Mouse (Mus musculus) small intestine, adult 2 months (tissue): Measurements from ENCODE around the gene Hacd4. TPM values are rescaled to one million over a fixed set of nuclear protein-coding genes. Genes with fewer than 3 reads are reported as not detected.

Experiments used
- H3K27ac ChIP-seq: fragments of 200-500 bp; 2 replicates; pipeline ENCODE4 v1.5.1; 2012; ENCODE audit warnings: low read depth, low read length, control low read depth, inconsistent platforms; ENCODE audit not compliant: insufficient read depth
- H3K27me3 ChIP-seq: fragments of 200-500 bp; 2 replicates; pipeline ENCODE4 v1.6.1; 2012; ENCODE audit warnings: mild to moderate bottlenecking, moderate library complexity, low read length, inconsistent platforms; ENCODE audit not compliant: control insufficient read depth, insufficient read depth
- H3K36me3 ChIP-seq: fragments of 200-500 bp; 2 replicates; pipeline ENCODE4 v1.6.1; 2012; ENCODE audit warnings: mild to moderate bottlenecking, low read length, control low read depth, inconsistent platforms; ENCODE audit not compliant: control insufficient read depth, insufficient read depth
- H3K4me1 ChIP-seq: fragments of 200-500 bp; 2 replicates; pipeline ENCODE4 v1.6.1; 2012; ENCODE audit warnings: low read length, inconsistent platforms, mixed read lengths; ENCODE audit not compliant: control insufficient read depth, insufficient read depth, insufficient read length
- H3K4me3 ChIP-seq: fragments of 200-500 bp; 2 replicates; pipeline ENCODE4 v1.5.1; 2012; ENCODE audit warnings: low read depth, mild to moderate bottlenecking, control low read depth, inconsistent platforms, low read length, moderate library complexity
- CTCF ChIP-seq: fragments of 200-500 bp; IDR thresholded peaks from 2 replicates; pipeline ENCODE4 v1.5.1; 2012; ENCODE audit warnings: low read depth, mild to moderate bottlenecking, control low read depth, inconsistent platforms, low read length, moderate library complexity, mixed read lengths; ENCODE audit not compliant: insufficient replicate concordance, insufficient read length; ENCODE audit errors: extremely low read depth
- POLR2A ChIP-seq: fragments of 200-500 bp; IDR thresholded peaks from 2 replicates; pipeline ENCODE4 v1.6.1; 2012; ENCODE audit warnings: low read depth, mild to moderate bottlenecking, control low read depth, inconsistent platforms, low read length, moderate library complexity
- WGBS: fragments of 180-500 bp; shearing (Covaris S2); methylation state at CpG from one replicate; pipeline ENCODE4 v1.1.7; 2018; 5-methylcytosine and 5-hydroxymethylcytosine counted together
- polyA plus RNA-seq: library from polyadenylated mRNA; depleted of rRNA; stranded (reverse); fragments of >200 nt; gene quantifications from 2 replicates; pipeline ENCODE4 v1.2.3, GENCODE M21; 2012; rRNA removed

Gene Hacd4
- polyA plus RNA-seq, result 0.29 and 0.41 TPM in 2 replicates

DNA sequence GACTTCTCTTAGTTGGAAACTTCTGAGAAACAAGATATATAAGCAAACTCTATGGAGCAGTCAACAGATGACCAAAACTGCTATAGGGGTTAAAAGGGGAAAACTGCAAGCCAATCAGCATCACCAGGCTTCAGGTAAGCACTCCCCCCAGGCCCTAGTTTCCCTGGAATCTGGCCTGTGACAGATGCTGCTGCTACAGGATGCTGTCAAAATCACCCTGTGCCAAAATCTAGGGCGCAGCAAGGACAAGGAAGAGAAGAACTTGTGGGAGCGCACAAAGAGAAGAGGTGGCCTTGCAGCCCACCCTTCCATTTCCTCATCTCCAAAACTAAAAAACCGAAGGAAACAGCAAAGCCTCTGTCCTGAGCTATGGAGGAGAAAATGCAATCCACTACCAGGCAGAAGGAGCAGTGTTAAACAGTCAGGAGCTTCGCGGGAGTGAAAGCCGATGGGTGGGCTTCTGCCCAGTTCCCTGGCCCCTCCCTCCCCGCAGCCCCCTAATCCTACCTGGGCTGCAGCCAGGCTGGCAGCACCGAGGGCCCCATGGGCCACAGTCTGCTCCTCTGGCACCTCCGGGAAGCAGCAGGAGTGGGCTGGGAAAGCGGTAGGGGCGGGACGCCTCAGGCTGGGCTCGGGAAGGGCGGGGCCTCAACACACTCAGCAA, at the start of gene Hacd4:
Gene Hacd4 (minus strand): TSS at position 603 of the 664 bp plus-strand sequence.
- Histone ChIP-seq H3K36me3 (no peaks in the 10 kb centered on the region), H3K27me3 (no peaks in the 10 kb centered on the region), H3K4me3 (peak within 1 kb of the TSS; percentile 64), H3K4me1 (peaks cover 6% of the 10 kb centered on the region; the same call in 1 of the 2 replicates), H3K27ac (no peak within 1 kb of the TSS; the same call in 1 of the 2 replicates)
- WGBS, result 7% methylated on average over 14 of the region's 14 CpGs
- TF ChIP-seq POLR2A (no peak), CTCF (no peak)

DNA sequence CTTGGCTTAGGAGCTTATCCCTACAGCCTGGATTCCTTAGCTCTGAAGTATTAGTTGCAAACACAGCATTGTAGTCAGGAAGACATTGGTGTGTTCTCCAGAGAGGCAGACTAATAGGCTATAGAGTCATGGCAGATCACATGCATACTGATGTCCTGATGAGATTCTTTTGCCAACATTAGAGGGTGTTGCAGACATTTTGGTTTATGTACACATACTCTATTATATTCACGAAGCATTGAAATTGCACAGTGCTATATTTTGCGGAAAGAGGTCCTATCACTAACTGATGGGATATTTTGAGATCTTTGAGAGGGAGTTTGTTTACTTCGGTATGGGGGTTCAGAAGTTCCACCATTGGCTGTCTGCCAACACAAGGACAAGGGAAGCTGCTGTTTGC, 49.4 kb upstream of the Hacd4 start:
- WGBS, result 71% methylated on average over 3 of the region's 3 CpGs
- Histone ChIP-seq H3K4me1 (no peaks in the 10 kb centered on the region), H3K27ac (no peak overlapping the region), H3K36me3 (no peaks in the 10 kb centered on the region), H3K4me3 (no peak overlapping the region), H3K27me3 (no peaks in the 10 kb centered on the region)
- TF ChIP-seq CTCF, result no peak
- TF ChIP-seq POLR2A, result no peak

DNA sequence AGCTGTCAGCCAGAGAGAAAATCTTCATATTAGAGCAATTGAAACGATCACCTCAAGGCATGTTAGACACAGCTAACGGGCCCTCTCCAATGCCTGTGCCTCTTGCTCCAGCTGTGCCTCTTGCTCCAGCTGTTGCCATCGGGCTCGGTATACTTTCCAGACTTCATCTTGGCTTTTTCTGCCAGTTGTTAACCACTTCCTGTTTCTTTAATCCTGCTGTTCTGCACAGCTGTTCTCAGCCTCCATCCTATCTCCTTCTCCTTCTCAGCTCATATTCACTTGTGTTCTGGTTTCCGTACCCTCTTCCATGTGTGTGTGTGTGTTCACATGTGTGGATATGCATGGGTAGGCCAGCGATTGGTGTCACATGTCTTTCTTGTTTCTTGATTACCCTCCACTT, 41.4 kb upstream of the Hacd4 start:
- Histone ChIP-seq H3K4me1 (no peaks in the 10 kb centered on the region), H3K36me3 (no peaks in the 10 kb centered on the region), H3K27ac (no peak overlapping the region), H3K27me3 (no peaks in the 10 kb centered on the region), H3K4me3 (no peak overlapping the region)
- WGBS, result 67% methylated on average over 6 of the region's 6 CpGs
- TF ChIP-seq POLR2A (no peak), CTCF (no peak)

DNA sequence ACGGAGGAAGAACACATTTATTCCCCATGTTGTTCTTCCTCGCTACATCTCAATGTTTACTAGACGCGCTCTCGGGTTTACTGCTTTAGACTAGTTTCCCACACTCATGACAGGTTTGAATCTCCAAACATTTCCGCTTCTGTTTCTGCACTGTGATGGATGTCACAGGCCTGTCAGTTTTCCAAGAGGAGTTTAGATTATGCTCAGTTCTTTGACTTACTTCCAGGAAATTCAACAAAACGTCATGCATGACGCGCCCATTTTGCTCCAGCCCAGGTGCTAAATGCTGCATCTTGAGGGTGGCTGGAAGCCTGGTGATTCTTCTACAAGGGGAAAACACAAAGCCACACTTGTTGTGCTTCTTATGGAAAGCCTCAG, 40.1 kb upstream of the Hacd4 start:
- H3K27me3 ChIP-seq, result no peaks in the 10 kb centered on the region
- 74% methylated on average over 9 of the region's 9 CpGs for WGBS

DNA sequence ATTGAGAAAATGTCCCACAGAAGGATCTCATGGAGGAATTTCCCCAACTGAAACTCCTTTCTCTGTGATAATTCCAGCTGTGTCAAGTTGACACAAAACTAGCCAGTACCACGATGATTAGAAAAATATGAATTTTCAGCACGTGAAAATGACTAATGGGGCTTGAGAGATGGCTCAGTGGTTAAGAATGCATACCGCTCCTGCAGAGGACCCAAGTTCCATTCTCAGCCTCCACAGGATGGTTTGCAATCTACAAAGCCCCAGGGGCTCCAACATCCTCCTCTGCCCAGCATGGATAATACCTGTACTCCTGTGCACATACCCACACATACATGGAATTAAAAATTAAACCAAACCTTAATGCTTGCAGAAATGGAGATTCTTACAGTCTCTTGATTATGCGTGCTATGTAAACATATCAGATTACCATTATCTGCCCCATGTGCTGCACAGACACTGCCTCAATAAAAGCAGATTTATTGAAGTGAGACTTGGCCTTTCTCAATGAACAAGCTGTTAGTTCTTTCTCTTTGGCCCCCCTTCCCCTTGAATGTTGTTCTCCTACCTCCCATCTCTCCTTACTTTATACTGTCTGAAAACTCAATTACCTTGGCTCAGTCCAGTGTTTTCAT, 39.6 kb upstream of the Hacd4 start:
- H3K4me1 ChIP-seq, result no peaks in the 10 kb centered on the region
- H3K4me3 ChIP-seq, result no peak overlapping the region
- H3K36me3 ChIP-seq, result no peaks in the 10 kb centered on the region
- WGBS, result 70% methylated on average over 4 of the region's 4 CpGs
- no peak for TF ChIP-seq CTCF
- no peak for TF ChIP-seq POLR2A
- no peak overlapping the region for H3K27ac ChIP-seq
- no peaks in the 10 kb centered on the region for H3K27me3 ChIP-seq

More for the DNA sequence above, 40.1 kb upstream of the Hacd4 start:
- H3K4me1 ChIP-seq, result no peaks in the 10 kb centered on the region
- TF ChIP-seq CTCF (no peak), POLR2A (no peak)
- H3K27ac ChIP-seq, result no peak overlapping the region
- no peak overlapping the region for H3K4me3 ChIP-seq
- no peaks in the 10 kb centered on the region for H3K36me3 ChIP-seq

DNA sequence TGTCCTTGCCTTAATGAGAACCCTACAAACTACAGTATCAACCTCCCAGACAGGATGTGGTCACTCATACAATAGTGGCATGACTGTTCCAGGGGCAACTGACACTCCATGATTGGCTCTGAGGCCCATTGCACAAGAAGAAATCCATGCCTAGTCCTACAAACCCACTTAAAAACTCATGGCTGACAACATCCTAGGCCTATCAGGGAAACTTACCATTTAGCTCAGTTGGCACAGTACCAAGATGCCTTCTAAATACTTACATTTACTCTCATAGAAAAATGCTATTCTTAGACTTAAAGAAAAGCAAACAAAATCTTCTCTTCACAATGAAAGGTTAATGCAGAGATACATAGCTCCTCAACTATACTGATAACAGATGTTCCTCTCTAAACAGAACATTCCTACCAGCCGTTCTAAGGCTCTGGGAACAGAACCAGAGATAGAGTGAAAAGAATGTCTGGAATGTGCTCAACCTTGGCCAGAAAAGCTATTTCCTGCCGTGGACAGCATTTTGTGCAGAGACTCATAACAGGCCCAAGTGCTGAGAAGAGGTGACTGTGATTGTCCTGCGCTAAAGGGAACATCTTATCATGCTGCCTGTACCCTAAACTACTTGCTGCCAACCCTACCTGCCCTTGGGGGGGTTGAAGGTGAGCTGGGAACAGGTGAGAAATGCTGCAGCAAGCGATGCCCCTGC, 37.9 kb upstream of the Hacd4 start:
- no peak overlapping the region for H3K4me3 ChIP-seq
- 42% methylated on average over 4 of the region's 4 CpGs for WGBS
- no peaks in the 10 kb centered on the region for H3K4me1 ChIP-seq
- TF ChIP-seq CTCF, result no peak
- TF ChIP-seq POLR2A, result no peak
- H3K27me3 ChIP-seq, result no peaks in the 10 kb centered on the region
- no peak overlapping the region for H3K27ac ChIP-seq
- no peaks in the 10 kb centered on the region for H3K36me3 ChIP-seq

DNA sequence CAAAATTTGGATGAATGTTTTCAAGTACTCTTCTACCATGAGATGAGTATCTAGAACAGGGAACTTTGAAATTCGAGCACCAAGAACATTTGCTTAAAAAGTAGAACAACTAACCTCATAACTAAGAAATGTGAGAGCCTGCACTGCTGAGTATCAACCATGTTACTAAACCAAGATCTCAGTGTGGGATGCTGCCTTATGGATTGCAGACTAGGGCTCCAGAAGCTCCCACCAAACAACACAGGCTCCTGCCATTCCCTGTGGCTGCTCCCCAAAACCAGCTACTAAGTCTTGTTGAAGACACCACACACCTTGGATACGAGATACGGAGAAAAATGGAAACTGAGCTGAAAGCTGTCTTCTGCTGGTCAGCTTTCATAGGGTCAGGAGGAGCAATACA, 37.4 kb upstream of the Hacd4 start:
- H3K4me1 ChIP-seq, result no peaks in the 10 kb centered on the region
- H3K4me3 ChIP-seq, result no peak overlapping the region
- 85% methylated on average over 3 of the region's 3 CpGs for WGBS
- no peak overlapping the region for H3K27ac ChIP-seq
- H3K36me3 ChIP-seq, result no peaks in the 10 kb centered on the region
- no peaks in the 10 kb centered on the region for H3K27me3 ChIP-seq
- TF ChIP-seq CTCF, result no peak
- no peak for TF ChIP-seq POLR2A
